Mouse (Mus musculus) limb, embryonic 15.5 days (tissue): ENCODE data around the gene Bms1. TPM values are rescaled to one million over a fixed set of nuclear protein-coding genes. Genes with fewer than 3 reads are reported as not detected.

Source experiments
- ATAC-seq: fragments of 200-750 bp; cut with Nextera tagmentation; 2 replicates; pipeline ENCODE4 v1.8.0; 2017; ENCODE audit warnings: low read depth, moderate TSS enrichment; ENCODE audit not compliant: insufficient number of reproducible peaks, low FRiP score, low TSS enrichment
- H3K27ac ChIP-seq: fragments of 300-500 bp; sonication (generic); 2 replicates; pipeline ENCODE4 v1.5.1; 2015; ENCODE audit warnings: moderate library complexity, mild to moderate bottlenecking, inconsistent platforms
- H3K27me3 ChIP-seq: fragments of 300-500 bp; sonication (generic); 2 replicates; pipeline ENCODE4 v1.6.1; 2015; ENCODE audit warnings: inconsistent platforms
- H3K36me3 ChIP-seq: fragments of 300-500 bp; sonication (generic); 2 replicates; pipeline ENCODE4 v1.6.1; 2015; ENCODE audit warnings: inconsistent platforms
- H3K4me1 ChIP-seq: fragments of 300-500 bp; sonication (generic); 2 replicates; pipeline ENCODE4 v1.6.1; 2015; ENCODE audit warnings: inconsistent platforms
- H3K4me2 ChIP-seq: fragments of 300-500 bp; sonication (generic); 2 replicates; pipeline ENCODE4 v1.6.1; 2015; ENCODE audit warnings: mild to moderate bottlenecking, inconsistent platforms
- H3K4me3 ChIP-seq: fragments of 300-500 bp; sonication (generic); 2 replicates; pipeline ENCODE4 v1.5.1; 2015; ENCODE audit warnings: mild to moderate bottlenecking, inconsistent platforms
- H3K9ac ChIP-seq: fragments of 300-500 bp; sonication (generic); 2 replicates; pipeline ENCODE4 v1.6.1; 2015; ENCODE audit warnings: inconsistent platforms
- H3K9me3 ChIP-seq: fragments of 300-500 bp; sonication (generic); 2 replicates; pipeline ENCODE4 v1.6.1; 2016; ENCODE audit warnings: inconsistent platforms
- WGBS: fragments of 180-500 bp; shearing (Covaris S2); methylation state at CpG from one replicate; pipeline ENCODE4 v1.1.7; 2015; 5-methylcytosine and 5-hydroxymethylcytosine counted together
- polyA plus RNA-seq: library from polyadenylated mRNA; unstranded; fragments of >200 nt; fragmentation: Nextera tagmentation; extraction: Ambion mirVana; gene quantifications from 2 replicates; pipeline ENCODE4 v1.2.1, GENCODE M21; 2015

Gene Bms1
- 32.3 and 33.9 TPM in 2 replicates for polyA plus RNA-seq

DNA sequence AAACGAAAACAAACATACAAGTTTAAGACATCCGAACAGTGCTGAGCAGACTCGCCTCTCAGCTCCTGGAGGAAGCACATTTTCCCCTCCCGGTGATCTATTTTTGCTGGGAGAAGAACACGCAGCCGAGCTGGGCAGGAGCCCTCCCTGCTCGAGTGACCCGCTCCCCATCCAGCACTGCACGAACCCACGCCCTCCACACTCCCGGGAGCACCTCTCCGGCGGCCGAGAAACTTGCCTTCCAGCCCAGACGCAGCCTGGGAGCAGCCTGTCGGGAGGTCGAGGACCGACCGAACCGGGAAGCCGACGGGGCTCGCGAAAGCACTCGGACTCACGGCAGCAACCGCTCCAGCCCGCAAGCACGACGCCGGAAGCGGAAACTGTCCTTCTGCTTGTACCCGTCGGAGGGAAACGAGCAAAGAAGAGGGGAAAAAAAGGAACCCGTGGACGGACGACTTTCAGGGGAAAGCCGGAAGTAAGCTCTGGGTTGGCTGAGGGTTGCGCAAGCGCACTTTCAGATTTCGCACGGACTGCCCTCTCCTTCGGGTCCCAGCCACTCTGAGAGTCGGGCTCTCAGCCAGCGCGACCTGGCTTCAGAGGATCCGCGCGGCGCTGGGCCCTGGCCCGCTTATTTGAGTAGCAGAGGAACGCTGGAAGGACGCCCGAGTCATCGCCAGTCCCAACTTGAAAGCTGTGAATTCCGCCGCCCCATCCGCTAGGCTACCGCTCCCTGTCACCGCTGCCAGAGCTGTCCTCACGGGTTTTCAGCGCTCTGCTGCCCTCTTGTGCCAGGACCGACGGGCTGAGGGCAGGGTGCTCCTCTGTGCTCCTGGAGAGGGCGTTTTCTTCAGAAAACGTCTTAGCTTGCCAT lies at the start of gene Bms1:
TSS of gene Bms1 (minus strand) at position 425 of the 871 bp plus-strand sequence.
- peaks cover 11% of the 10 kb centered on the region for H3K4me1 ChIP-seq
- H3K9ac ChIP-seq, result peak within 1 kb of the TSS; percentile 97
- peak; percentile 98 for ATAC-seq
- H3K4me2 ChIP-seq, result peak within 1 kb of the TSS; percentile 57
- H3K9me3 ChIP-seq, result no peaks in the 10 kb centered on the region
- WGBS, result under 1% methylated on average over 67 of the region's 67 CpGs
- H3K36me3 ChIP-seq, result peaks cover 30% of the 10 kb centered on the region
- H3K27me3 ChIP-seq, result no peaks in the 10 kb centered on the region
- peak within 1 kb of the TSS; percentile 95 for H3K4me3 ChIP-seq
- H3K27ac ChIP-seq, result peak within 1 kb of the TSS; percentile 93

DNA sequence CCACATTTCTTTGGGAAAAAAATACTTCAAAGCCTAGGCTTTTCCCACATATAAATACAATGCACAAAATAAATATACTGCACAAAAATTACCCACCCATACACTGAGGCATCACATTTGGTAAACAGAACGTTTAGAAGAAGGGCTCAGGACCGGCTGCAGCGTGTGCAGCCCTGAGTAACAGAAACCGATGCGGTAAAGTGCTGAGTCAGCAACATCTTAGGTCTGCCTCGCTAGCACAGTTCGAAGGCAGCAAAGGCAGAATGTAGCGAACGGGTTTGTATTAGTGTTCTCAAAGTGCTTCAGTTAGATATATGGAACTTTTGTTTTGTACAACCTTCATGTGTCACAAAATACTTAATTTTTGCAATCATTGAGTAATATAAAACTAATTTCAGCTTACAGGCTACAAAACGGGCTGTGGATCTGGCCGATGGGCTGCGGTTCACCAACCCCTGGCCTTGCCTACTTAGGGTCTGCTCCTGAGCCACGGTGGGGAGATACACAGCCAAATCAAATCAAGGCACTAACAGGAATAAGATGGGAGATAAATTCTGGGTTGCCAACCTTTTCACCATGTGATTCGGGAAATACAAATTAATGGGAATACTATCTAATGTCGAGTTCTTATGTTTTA lies 42.9 kb upstream of the Bms1 start:
- peaks cover 47% of the 10 kb centered on the region for H3K36me3 ChIP-seq
- ATAC-seq, result no peak

DNA sequence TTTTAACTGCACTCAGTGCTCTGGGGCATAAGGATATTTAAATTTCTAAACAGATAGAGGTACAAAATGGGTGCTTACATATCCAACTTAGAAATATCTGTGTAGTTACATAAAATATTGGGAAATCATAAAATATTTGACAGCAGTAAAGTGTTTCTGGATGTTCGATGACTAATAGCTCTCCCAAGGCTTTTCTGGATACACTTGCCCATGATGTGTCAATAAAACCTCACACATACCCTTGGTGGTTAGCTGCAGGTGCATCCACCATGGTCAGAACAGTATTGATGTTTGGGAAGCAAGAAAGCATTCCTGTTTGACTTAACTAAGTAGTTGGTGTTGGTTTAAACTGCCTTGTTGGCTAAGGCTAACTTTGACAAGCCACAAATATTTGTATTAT lies 38.5 kb upstream of the Bms1 start:
- no peak overlapping the region for H3K4me3 ChIP-seq
- no peaks in the 10 kb centered on the region for H3K9me3 ChIP-seq
- H3K4me1 ChIP-seq, result peaks cover 16% of the 10 kb centered on the region
- H3K27me3 ChIP-seq, result no peaks in the 10 kb centered on the region
- H3K9ac ChIP-seq, result no peak overlapping the region
- WGBS, result 81% methylated on average over 1 of the region's 1 CpGs
- H3K36me3 ChIP-seq, result peaks cover 12% of the 10 kb centered on the region
- ATAC-seq, result no peak
- H3K4me2 ChIP-seq, result no peak overlapping the region
- H3K27ac ChIP-seq, result no peak overlapping the region

More for the DNA sequence above, 42.9 kb upstream of the Bms1 start:
- H3K4me3 ChIP-seq, result no peak overlapping the region
- no peak overlapping the region for H3K9ac ChIP-seq
- H3K27me3 ChIP-seq, result no peaks in the 10 kb centered on the region
- no peak overlapping the region for H3K4me2 ChIP-seq
- H3K4me1 ChIP-seq, result no peaks in the 10 kb centered on the region
- no peak overlapping the region for H3K27ac ChIP-seq
- 86% methylated on average over 15 of the region's 15 CpGs for WGBS
- H3K9me3 ChIP-seq, result no peaks in the 10 kb centered on the region

DNA sequence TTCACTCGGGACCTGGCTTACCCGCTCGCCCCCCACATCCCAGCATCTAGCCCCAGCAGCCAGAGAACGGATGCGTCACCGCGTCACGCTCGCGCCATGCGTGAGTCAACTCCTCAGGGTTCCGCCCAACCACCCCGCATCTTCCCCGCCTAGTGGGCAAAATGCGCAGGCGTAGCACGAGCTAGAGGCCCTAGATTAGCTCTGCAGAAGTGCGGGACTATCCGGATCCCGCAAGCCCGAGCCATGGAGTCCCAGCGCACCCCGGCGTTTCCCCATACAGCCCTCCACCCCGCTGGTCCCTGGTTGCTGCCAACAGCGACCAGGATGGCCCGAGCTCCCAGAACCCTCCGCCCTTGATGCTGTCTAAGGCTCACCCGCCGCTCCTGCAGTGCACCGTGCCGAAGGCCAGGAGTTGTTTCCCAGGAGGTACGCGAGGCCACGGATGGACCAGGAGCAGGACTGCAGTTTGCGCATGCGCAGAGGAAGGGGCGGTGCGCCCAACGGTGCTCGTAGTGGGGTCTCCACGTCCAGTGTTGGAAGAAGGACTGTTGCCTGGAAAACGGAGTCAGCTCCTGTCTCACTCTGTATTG lies 35.9 kb upstream of the Bms1 start, which contains the start of gene Zfp248:
TSS of gene Zfp248 (minus strand) at position 487 of the 590 bp plus-strand sequence.
- no peaks in the 10 kb centered on the region; the same call in 1 of the 2 replicates for H3K36me3 ChIP-seq
- H3K27ac ChIP-seq, result peak within 1 kb of the TSS; percentile 97
- H3K4me2 ChIP-seq, result peak within 1 kb of the TSS; percentile 69
- peak within 1 kb of the TSS; percentile 95 for H3K9ac ChIP-seq
- H3K4me1 ChIP-seq, result peaks cover 16% of the 10 kb centered on the region
- WGBS, result under 1% methylated on average over 43 of the region's 43 CpGs
- H3K9me3 ChIP-seq, result no peaks in the 10 kb centered on the region
- H3K27me3 ChIP-seq, result no peaks in the 10 kb centered on the region
- H3K4me3 ChIP-seq, result peak within 1 kb of the TSS; percentile 79
- peak; percentile 90 for ATAC-seq

DNA sequence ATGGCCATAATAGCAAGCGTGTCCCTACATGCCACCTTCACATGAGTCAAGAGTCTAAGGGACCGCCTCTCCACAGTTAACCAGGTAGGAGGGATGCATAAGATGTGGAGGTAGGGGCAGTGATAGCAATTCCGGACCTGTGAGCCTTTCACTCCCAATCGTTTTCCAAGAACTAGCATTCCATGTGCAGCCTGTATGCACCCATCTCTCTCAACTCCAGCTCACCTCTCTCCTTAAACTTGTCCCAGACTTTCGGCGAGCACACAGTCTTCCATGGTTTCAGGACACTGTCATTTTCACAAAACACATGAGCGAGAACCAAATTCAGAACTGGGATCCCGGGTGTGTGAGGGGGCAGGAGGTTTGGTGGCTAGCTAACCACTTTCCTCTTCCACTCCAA lies 35.2 kb upstream of the Bms1 start:
- Histone ChIP-seq H3K9me3 (no peaks in the 10 kb centered on the region), H3K27me3 (no peaks in the 10 kb centered on the region), H3K27ac (peak overlapping the region; percentile 97; the same call in 1 of the 2 replicates), H3K4me3 (peak overlapping the region; percentile 79), H3K4me1 (peaks cover 16% of the 10 kb centered on the region), H3K4me2 (peak overlapping the region; percentile 69), H3K9ac (peak overlapping the region; percentile 95), H3K36me3 (no peaks in the 10 kb centered on the region; the same call in 1 of the 2 replicates)
- WGBS, result 23% methylated on average over 8 of the region's 8 CpGs
- ATAC-seq, result no peak

DNA sequence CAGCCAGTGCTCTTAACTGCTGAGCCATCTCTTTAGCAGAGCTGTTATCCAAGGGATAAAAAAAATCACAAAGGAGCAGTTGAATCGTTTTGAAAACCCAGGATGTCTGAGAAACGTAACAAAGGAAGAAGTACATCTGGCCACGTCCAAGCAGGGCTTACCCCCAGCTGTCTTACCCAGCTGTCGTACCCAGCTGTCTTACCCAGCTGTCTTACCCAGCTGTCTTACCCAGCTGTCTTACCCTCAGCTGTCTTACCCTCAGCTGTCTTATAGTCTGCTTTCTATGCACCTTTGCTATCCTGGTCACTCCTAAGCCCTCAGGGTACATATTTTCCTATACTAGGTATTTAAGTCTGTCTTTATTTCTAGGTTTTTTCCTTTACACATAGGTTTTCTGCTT lies 12.2 kb upstream of the Bms1 start:
- no peaks in the 10 kb centered on the region for H3K27me3 ChIP-seq
- H3K4me2 ChIP-seq, result no peak overlapping the region
- 79% methylated on average over 4 of the region's 4 CpGs for WGBS
- ATAC-seq, result no peak
- H3K9ac ChIP-seq, result no peak overlapping the region
- H3K36me3 ChIP-seq, result peaks cover 45% of the 10 kb centered on the region
- no peaks in the 10 kb centered on the region for H3K4me1 ChIP-seq
- no peaks in the 10 kb centered on the region for H3K9me3 ChIP-seq
- no peak overlapping the region for H3K4me3 ChIP-seq
- H3K27ac ChIP-seq, result no peak overlapping the region

DNA sequence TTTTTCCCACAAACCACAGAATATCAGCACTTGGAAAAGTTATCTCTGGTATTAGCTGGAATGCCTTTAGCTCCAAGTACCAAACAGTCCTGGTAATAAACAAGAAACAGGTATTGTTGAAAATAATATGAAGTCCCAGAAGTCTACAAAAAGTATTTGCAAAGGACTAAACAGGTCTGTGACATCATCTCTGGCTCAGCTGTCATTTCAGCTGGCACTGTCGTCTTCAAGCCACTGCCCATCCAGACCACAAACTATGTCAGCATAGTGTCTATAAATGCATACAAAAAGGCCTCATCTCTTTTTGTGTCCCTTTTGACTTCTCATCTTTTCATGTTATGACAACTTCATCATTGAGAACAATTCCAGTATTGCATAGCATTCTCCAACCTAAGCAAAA lies 7.4 kb upstream of the Bms1 start:
- 90% methylated on average over 1 of the region's 1 CpGs for WGBS
- Histone ChIP-seq H3K9ac (no peak overlapping the region), H3K36me3 (peaks cover 39% of the 10 kb centered on the region), H3K4me3 (no peak overlapping the region), H3K27me3 (no peaks in the 10 kb centered on the region), H3K4me2 (no peak overlapping the region), H3K27ac (no peak overlapping the region), H3K9me3 (no peaks in the 10 kb centered on the region), H3K4me1 (no peaks in the 10 kb centered on the region)
- ATAC-seq, result no peak

DNA sequence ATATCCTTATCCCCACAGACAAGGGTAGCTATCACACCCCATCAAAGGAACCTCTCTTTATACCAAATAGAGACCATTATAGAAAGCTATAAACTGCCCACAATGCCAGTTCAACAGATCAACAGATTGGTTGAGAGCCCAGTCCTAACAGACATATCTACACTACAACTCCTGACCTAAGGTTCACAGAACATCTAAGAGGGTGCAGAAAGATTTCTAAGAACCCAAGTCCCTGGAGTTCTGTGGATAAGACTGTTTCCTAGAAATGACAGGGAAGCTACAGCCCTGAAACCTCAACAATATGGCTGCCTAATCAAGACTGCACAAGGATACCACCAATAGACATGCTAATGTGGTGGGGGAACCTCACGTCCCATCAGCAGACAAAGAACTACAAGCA lies 8.8 kb downstream of the Bms1 start:
- Histone ChIP-seq H3K27me3 (no peaks in the 10 kb centered on the region), H3K36me3 (peaks cover 77% of the 10 kb centered on the region), H3K4me3 (no peak overlapping the region), H3K27ac (no peak overlapping the region), H3K9ac (no peak overlapping the region), H3K4me2 (no peak overlapping the region), H3K9me3 (no peaks in the 10 kb centered on the region), H3K4me1 (no peaks in the 10 kb centered on the region)
- ATAC-seq, result no peak
- 97% methylated on average over 1 of the region's 1 CpGs for WGBS

DNA sequence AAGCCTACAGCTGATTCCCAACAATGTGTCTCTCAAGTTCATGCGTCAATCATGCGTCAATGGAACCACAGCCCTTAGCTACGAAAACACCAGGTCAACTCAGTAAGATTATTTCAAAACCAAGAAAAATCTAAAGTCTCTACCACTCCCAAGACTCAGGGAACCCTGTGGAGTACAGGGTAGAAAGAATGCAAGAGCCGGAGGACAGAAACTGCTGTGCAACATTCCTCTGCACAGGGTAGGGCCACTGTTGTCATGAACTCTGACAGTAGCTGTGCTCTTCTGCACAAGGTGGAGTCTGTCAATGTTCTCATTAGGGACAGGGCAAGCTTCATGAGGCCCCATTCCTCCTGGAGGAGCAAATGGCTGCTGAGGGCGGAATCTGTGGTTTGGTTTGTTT lies 10.8 kb downstream of the Bms1 start:
- ATAC-seq, result no peak
- Histone ChIP-seq H3K9me3 (no peaks in the 10 kb centered on the region), H3K4me1 (no peaks in the 10 kb centered on the region), H3K4me3 (no peak overlapping the region), H3K27me3 (no peaks in the 10 kb centered on the region), H3K36me3 (peaks cover 78% of the 10 kb centered on the region), H3K4me2 (no peak overlapping the region), H3K27ac (no peak overlapping the region), H3K9ac (no peak overlapping the region)
- 84% methylated on average over 5 of the region's 5 CpGs for WGBS

DNA sequence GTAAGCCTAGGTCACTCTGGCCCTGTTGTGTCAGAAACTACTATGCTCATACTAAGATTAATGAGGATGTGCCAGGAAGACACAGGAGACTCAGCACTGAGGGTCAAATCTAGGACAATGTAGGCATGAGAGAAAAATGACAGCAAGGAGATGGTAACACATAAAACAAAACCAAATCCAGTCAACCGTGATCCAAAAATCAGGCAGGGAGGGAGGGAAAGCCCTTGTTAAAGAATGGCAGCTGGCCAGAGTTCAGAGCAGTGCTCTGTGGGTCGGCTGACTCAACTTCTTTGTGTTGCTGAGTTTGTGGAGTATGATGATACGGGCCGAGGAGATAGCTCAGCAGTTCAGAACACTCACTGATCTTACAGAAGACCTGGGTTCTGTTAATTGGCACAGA lies 12.9 kb downstream of the Bms1 start:
- Histone ChIP-seq H3K4me3 (no peak overlapping the region), H3K4me2 (no peak overlapping the region), H3K9me3 (no peaks in the 10 kb centered on the region), H3K4me1 (no peaks in the 10 kb centered on the region), H3K27me3 (no peaks in the 10 kb centered on the region), H3K9ac (no peak overlapping the region), H3K36me3 (peaks cover 71% of the 10 kb centered on the region), H3K27ac (no peak overlapping the region)
- ATAC-seq, result no peak
- 81% methylated on average over 4 of the region's 4 CpGs for WGBS

DNA sequence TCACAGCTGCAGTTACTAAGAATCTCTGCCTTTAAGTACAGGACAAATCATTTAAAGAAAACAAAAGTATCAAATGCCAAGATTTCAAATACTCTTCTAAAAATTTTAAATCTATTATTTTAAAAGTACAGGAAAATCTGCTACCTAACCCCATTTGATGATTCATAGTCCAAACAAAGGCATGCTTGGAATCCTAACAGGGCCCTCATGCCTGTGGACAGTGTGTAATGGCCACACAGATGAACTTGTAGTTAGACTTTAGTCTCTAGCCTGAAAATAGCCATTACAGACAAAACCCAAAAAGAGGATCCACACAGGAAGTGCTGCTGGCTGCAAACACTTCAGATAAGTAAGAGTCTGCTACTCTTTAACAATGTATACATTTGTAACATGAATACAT lies 28.5 kb downstream of the Bms1 start:
- H3K4me1 ChIP-seq, result no peaks in the 10 kb centered on the region
- no peak overlapping the region for H3K4me2 ChIP-seq
- H3K9ac ChIP-seq, result no peak overlapping the region
- no peaks in the 10 kb centered on the region for H3K9me3 ChIP-seq
- H3K36me3 ChIP-seq, result peaks cover 70% of the 10 kb centered on the region
- H3K27me3 ChIP-seq, result no peaks in the 10 kb centered on the region
- no peak overlapping the region for H3K4me3 ChIP-seq
- no peak overlapping the region for H3K27ac ChIP-seq
- no peak for ATAC-seq

DNA sequence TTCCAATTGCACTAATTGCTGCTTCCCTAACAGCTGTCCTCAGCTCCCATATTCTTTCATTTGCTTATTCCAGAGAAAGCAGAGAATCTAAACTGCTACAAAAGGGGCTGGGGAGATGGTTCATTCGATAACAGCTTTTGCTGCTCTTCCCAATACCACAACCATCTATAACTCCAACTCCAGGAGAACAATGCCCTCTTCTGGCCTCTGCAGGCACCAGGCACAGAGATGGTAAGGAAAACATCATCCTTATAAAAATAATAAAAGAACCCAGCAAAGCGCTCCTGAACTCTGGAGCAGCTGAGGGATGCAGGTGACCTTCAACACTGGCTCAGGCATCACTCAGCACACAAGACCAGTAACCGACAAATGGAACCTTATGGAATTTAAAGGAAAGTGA lies 33.3 kb downstream of the Bms1 start:
- H3K4me1 ChIP-seq, result no peaks in the 10 kb centered on the region
- WGBS, result 89% methylated on average over 3 of the region's 3 CpGs
- no peak for ATAC-seq
- H3K4me2 ChIP-seq, result no peak overlapping the region
- no peaks in the 10 kb centered on the region for H3K9me3 ChIP-seq
- no peak overlapping the region for H3K9ac ChIP-seq
- no peak overlapping the region for H3K27ac ChIP-seq
- H3K36me3 ChIP-seq, result peaks cover 56% of the 10 kb centered on the region
- no peaks in the 10 kb centered on the region for H3K27me3 ChIP-seq
- no peak overlapping the region for H3K4me3 ChIP-seq
